Mouse (Mus musculus) liver, postnatal 0 days (tissue): ENCODE results near the gene Alad.

Experiments
- CTCF ChIP-seq: sonication (generic); IDR thresholded peaks from 2 replicates; pipeline ENCODE4 v1.5.1; 2016; ENCODE audit warnings: antibody characterized with exemption, low read depth
- EP300 ChIP-seq: IDR thresholded peaks from 2 replicates; pipeline ENCODE4 v1.6.1; 2016; ENCODE audit warnings: antibody characterized with exemption, low read depth, mild to moderate bottlenecking

DNA sequence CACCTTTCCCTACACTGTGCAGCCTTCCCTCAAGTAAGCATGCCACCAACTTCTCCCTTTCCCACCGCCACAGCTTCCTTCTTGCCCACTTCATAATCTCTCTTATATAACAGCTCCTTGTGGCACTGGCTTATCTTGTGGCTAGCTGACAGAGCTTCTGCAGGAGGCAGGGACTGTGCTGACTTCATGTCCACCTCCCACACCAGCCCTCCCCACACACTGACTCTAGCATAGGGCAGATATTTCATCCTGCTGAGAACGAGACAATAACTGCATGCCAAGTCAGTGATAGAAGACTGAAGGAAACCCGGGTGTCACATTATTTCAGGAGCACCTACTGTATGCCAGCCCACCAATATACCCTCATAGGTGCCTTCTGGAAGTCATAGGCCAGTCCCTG, 4.2 kb downstream of the Alad start:
- TF ChIP-seq CTCF (no peak), EP300 (0 out of 2 replicates have a peak, but pooled peaks have one; percentile 9)
